Mouse (Mus musculus) forebrain, embryonic 16.5 days (tissue): Measurements from ENCODE around the gene Emd. TPM values are rescaled to one million over a fixed set of nuclear protein-coding genes. Genes with fewer than 3 reads are reported as not detected.
A peak's percentile ranks its signal among the peaks of the same experiment; 100 is the strongest.

Experiments
- ATAC-seq: fragments of 200-750 bp; cut with Nextera tagmentation; 2 replicates; pipeline ENCODE4 v1.8.0; 2017; ENCODE audit warnings: mild to moderate bottlenecking, moderate library complexity
- H3K27ac ChIP-seq: fragments of 300-500 bp; sonication (generic); 2 replicates; pipeline ENCODE4 v1.5.1; 2014; ENCODE audit warnings: low read length, control low read depth
- H3K27me3 ChIP-seq: fragments of 300-500 bp; sonication (generic); replicated peaks from 2 replicates; pipeline ENCODE4 v1.6.1; 2014; ENCODE audit warnings: low read length; ENCODE audit not compliant: control insufficient read depth, insufficient read depth
- H3K36me3 ChIP-seq: fragments of 300-500 bp; sonication (generic); 2 replicates; pipeline ENCODE4 v1.6.1; 2014; ENCODE audit not compliant: control insufficient read depth, insufficient read depth
- H3K4me1 ChIP-seq: fragments of 300-500 bp; sonication (generic); replicated peaks from 2 replicates; pipeline ENCODE4 v1.6.1; 2014; ENCODE audit warnings: low read length; ENCODE audit not compliant: control insufficient read depth, insufficient read depth
- H3K4me2 ChIP-seq: fragments of 300-500 bp; sonication (generic); 2 replicates; pipeline ENCODE4 v1.6.1; 2014; ENCODE audit warnings: mild to moderate bottlenecking, low read length, control low read depth
- H3K4me3 ChIP-seq: fragments of 300-500 bp; sonication (generic); replicated peaks from 2 replicates; pipeline ENCODE4 v1.5.1; 2014; ENCODE audit warnings: mild to moderate bottlenecking, low read length, control low read depth
- H3K9ac ChIP-seq: fragments of 300-500 bp; sonication (generic); replicated peaks from 2 replicates; pipeline ENCODE4 v1.6.1; 2014; ENCODE audit warnings: low read depth, low read length, control low read depth
- H3K9me3 ChIP-seq: fragments of 300-500 bp; sonication (generic); 2 replicates; pipeline ENCODE4 v1.6.1; 2016; ENCODE audit warnings: low read length; ENCODE audit not compliant: control insufficient read depth
- WGBS: fragments of 180-500 bp; shearing (Covaris S2); extraction: QIAGEN DNeasy Blood & Tissue Kit; methylation state at CpG from one replicate; pipeline ENCODE4 v1.1.7; 2014; 5-methylcytosine and 5-hydroxymethylcytosine counted together
- polyA plus RNA-seq: library from polyadenylated mRNA; unstranded; fragments of >200 nt; fragmentation: Nextera tagmentation; extraction: Ambion mirVana; gene quantifications from 2 replicates; pipeline ENCODE4 v1.2.1, GENCODE M21; 2015

Gene Emd
- polyA plus RNA-seq, 1 experiment from 2014 or later = 17.9 TPM

DNA sequence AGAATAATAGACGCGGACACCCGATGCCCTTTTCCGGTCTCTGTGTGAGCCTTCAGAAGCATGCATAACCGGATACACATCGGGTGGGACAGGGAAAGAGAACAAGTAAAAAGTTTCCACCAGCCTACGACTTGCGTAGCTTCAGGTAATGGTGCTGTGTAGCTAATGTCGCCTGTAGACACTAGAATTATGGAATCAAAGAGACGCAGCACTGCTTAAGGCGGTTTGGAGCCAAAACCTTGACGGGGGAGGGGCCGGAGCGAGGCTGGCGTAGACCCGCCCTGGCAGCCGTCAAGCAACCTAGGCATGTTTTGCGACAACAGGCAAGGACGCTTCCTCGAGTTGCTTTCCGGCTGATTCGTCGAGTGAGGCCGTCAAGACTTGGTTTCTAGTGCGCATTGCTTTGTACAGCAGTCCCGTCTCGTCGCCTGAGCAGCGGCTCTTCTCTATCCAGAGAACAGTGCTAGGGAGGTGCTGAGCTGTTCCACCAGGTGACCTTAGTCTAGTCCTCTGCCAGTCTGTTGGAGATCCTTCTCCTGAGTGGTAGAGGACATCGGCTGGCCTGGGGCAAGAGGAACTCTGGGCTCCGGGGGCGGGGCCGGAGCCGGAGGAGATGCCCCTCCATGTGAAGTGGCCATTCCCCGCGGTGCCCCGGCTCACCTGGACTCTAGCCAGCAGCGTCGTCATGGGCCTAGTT is 28.1 kb downstream of the Emd start:
- no peaks in the 10 kb centered on the region for H3K36me3 ChIP-seq
- 25% methylated on average over 39 of the region's 39 CpGs for WGBS
- ATAC-seq = peak; percentile 87

DNA sequence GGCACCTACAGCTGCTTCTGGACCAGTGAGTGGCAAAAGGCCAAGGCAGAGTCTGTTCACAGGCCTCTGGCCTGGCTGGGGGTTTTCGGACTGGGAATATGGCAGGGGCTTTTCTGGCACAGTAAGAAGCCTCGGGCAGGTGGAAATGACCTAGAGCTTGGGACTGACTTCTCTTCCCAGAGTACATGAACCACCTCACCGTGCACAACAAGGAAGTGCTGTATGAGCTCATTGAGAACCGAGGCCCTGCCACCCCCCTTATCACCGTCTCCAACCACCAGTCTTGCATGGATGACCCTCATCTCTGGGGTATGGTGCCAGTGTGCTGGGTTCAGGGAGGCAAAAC is 28.6 kb downstream of the Emd start:
- Histone ChIP-seq H3K9ac (peak overlapping the region; percentile 78), H3K4me2 (peak overlapping the region; percentile 59), H3K27me3 (no peaks in the 10 kb centered on the region), H3K27ac (peak overlapping the region; percentile 65; the same call in 1 of the 2 replicates), H3K36me3 (no peaks in the 10 kb centered on the region), H3K9me3 (no peaks in the 10 kb centered on the region), H3K4me1 (peaks cover 18% of the 10 kb centered on the region), H3K4me3 (peak overlapping the region; percentile 61)
- ATAC-seq = no peak
- 41% methylated on average over 5 of the region's 5 CpGs for WGBS

More for the DNA sequence above, 28.1 kb downstream of the Emd start:
- H3K27me3 ChIP-seq = no peaks in the 10 kb centered on the region
- H3K9me3 ChIP-seq = no peaks in the 10 kb centered on the region
- peak overlapping the region; percentile 78 for H3K9ac ChIP-seq
- H3K4me2 ChIP-seq = peak overlapping the region; percentile 74
- peaks cover 18% of the 10 kb centered on the region for H3K4me1 ChIP-seq
- peak overlapping the region; percentile 61 for H3K4me3 ChIP-seq
- peak overlapping the region; percentile 65 for H3K27ac ChIP-seq

DNA sequence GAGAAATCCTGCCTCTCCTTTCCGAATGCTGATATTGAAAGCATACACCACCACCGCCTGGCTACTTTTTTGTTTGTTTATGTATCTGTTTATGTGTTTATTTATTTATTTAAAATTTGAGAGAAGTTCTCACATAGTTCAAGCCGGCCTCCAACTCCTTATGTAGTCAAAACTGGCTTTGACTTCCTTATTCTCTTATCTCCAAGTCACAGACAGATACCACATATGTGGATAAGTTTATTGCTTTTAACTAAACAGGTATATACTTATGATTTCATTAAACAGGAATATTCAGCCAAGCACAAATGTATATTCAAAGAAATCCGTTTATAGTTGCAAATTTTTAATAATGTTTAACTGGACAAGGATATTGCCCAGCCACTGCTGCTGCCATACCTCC is 38.9 kb downstream of the Emd start:
- no peaks in the 10 kb centered on the region for H3K36me3 ChIP-seq
- 81% methylated on average over 4 of the region's 4 CpGs for WGBS
- no peaks in the 10 kb centered on the region for H3K27me3 ChIP-seq
- H3K4me2 ChIP-seq = no peak overlapping the region
- no peak for ATAC-seq
- no peaks in the 10 kb centered on the region for H3K9me3 ChIP-seq
- no peak overlapping the region for H3K27ac ChIP-seq
- H3K4me1 ChIP-seq = peaks cover 6% of the 10 kb centered on the region
- H3K9ac ChIP-seq = no peak overlapping the region
- H3K4me3 ChIP-seq = no peak overlapping the region

- peak within 1 kb of the TSS; percentile 71 for H3K4me3 ChIP-seq
- peak; percentile 99 for ATAC-seq
- H3K27ac ChIP-seq = peak within 1 kb of the TSS; percentile 85
- H3K36me3 ChIP-seq = 0 out of 2 replicates have a peak, but pooled peaks cover 3% of the 10 kb centered on the region
- H3K9ac ChIP-seq = peak within 1 kb of the TSS; percentile 81
- peaks cover 12% of the 10 kb centered on the region for H3K4me1 ChIP-seq
- peak within 1 kb of the TSS; percentile 71 for H3K4me2 ChIP-seq
- no peaks in the 10 kb centered on the region for H3K27me3 ChIP-seq
- WGBS = 16% methylated on average over 37 of the region's 37 CpGs
- H3K9me3 ChIP-seq = no peaks in the 10 kb centered on the region
Observed at GRCm38 (mm10) chrX:74296538-74297448, 42.3 kb downstream of the Emd start, which contains the start of gene Atp6ap1. TSS of gene Atp6ap1 (plus strand) at chrX:74297097.

DNA sequence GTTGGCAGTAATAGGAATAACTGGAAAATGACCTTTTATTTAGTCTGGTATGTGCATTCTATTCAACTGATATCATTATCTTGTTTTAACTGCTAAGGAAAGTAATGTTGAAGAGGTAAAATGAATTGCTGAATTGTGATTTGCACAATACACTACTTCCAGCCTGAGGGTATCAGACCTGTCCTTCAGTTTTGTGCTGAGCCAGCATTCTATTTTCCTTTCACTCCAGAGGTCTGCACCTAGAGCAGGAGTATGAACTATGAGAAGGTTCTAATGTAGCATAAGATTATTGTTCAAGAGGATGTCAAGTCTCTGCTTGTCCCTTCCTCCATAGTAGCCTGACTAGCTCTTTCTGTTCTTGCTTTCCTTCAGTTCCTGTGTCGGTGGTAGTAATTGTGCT is 43.9 kb downstream of the Emd start:
- Histone ChIP-seq H3K27me3 (no peaks in the 10 kb centered on the region), H3K4me1 (peaks cover 12% of the 10 kb centered on the region), H3K4me3 (no peak overlapping the region), H3K27ac (no peak overlapping the region), H3K4me2 (no peak overlapping the region), H3K36me3 (peaks cover 3% of the 10 kb centered on the region; the same call in 1 of the 2 replicates), H3K9ac (no peak overlapping the region), H3K9me3 (no peaks in the 10 kb centered on the region)
- ATAC-seq = no peak
- 82% methylated on average over 1 of the region's 1 CpGs for WGBS

GRCm38 (mm10) chrX:74299721-74300120 is 45.2 kb downstream of the Emd start:
- no peak overlapping the region for H3K4me3 ChIP-seq
- 86% methylated on average over 3 of the region's 3 CpGs for WGBS

GRCm38 (mm10) chrX:74304867-74305700 is 50.6 kb downstream of the Emd start, which contains the start of gene Gdi1:
TSS of gene Gdi1 (plus strand) at chrX:74304998.
- Histone ChIP-seq H3K4me3 (peak within 1 kb of the TSS; percentile 67), H3K27ac (peak within 1 kb of the TSS; percentile 96), H3K9ac (peak within 1 kb of the TSS; percentile 76), H3K9me3 (no peaks in the 10 kb centered on the region), H3K36me3 (peaks cover 6% of the 10 kb centered on the region; the same call in 1 of the 2 replicates), H3K27me3 (no peaks in the 10 kb centered on the region), H3K4me2 (peak within 1 kb of the TSS; percentile 70), H3K4me1 (peaks cover 11% of the 10 kb centered on the region)
- peak; percentile 84 for ATAC-seq
- 18% methylated on average over 41 of the region's 41 CpGs for WGBS

More at GRCm38 (mm10) chrX:74299721-74300120, 45.2 kb downstream of the Emd start:
- Histone ChIP-seq H3K9me3 (no peaks in the 10 kb centered on the region), H3K36me3 (peaks cover 3% of the 10 kb centered on the region; the same call in 1 of the 2 replicates), H3K27ac (no peak overlapping the region), H3K4me2 (no peak overlapping the region), H3K4me1 (peaks cover 12% of the 10 kb centered on the region), H3K9ac (no peak overlapping the region), H3K27me3 (no peaks in the 10 kb centered on the region)
- ATAC-seq = no peak
